Mouse (Mus musculus): ENCODE measurements at regions not wholly inside any gene's neighbourhood (a gene's known extent, or its start where the extent isn't known, plus 50 kb on each side); places are given as distances from the start of the nearest gene placed in this dataset.
"Not testable (repeated sequence)": the region's sequence is repeated elsewhere in the genome, so short reads cannot be mapped to it uniquely, and the experiment has no call there.

- DNase-seq: no peak
Observed at GRCm38 (mm10) chr1:181262496-181262895, 50.7 kb upstream of the Wdr26 start.

- no peak for DNase-seq
Observed at GRCm38 (mm10) chr1:181263216-181263615, 51.4 kb upstream of the Wdr26 start.

GRCm38 (mm10) chr1:181270469-181270868, 58.7 kb upstream of the Wdr26 start:
- not testable (repeated sequence) for DNase-seq

GRCm38 (mm10) chr1:181271164-181271563, 59.4 kb upstream of the Wdr26 start:
- DNase-seq: no peak

- no peak for DNase-seq
Observed at GRCm38 (mm10) chr1:181271821-181272220, 60.0 kb upstream of the Wdr26 start.

GRCm38 (mm10) chr1:181272622-181273296, 61.0 kb upstream of the Wdr26 start:
- DNase-seq: peak; percentile 75 to 77

- no peak for DNase-seq
Observed at GRCm38 (mm10) chr1:181273540-181274204, 61.9 kb upstream of the Wdr26 start.

- DNase-seq: no peak
Observed at GRCm38 (mm10) chr1:181280826-181281225, 69.0 kb upstream of the Wdr26 start.

- DNase-seq: not testable (repeated sequence)
Observed at GRCm38 (mm10) chr1:181282986-181283385, 69.4 kb upstream of the Cnih3 start.

- DNase-seq: not testable (repeated sequence)
Observed at GRCm38 (mm10) chr1:181283539-181283938, 68.9 kb upstream of the Cnih3 start.

GRCm38 (mm10) chr1:181284301-181285197, 67.9 kb upstream of the Cnih3 start:
- no peak for DNase-seq

GRCm38 (mm10) chr1:181285600-181285999, 66.8 kb upstream of the Cnih3 start:
- no peak for DNase-seq

GRCm38 (mm10) chr1:181286146-181286545, 66.3 kb upstream of the Cnih3 start:
- DNase-seq: no peak

GRCm38 (mm10) chr1:181287166-181287565, 65.3 kb upstream of the Cnih3 start:
- DNase-seq: no peak

GRCm38 (mm10) chr1:181289385-181290035, 62.9 kb upstream of the Cnih3 start:
- DNase-seq: no peak

- DNase-seq: no peak
Observed at GRCm38 (mm10) chr1:181291202-181291601, 61.2 kb upstream of the Cnih3 start.

GRCm38 (mm10) chr1:181291966-181292365, 60.5 kb upstream of the Cnih3 start:
- no peak for DNase-seq

- DNase-seq: no peak
Observed at GRCm38 (mm10) chr1:181293079-181293865, 59.2 kb upstream of the Cnih3 start.

- no peak for DNase-seq
Observed at GRCm38 (mm10) chr1:181295651-181296050, 56.8 kb upstream of the Cnih3 start.

- DNase-seq: no peak
Observed at GRCm38 (mm10) chr1:181298063-181298462, 54.4 kb upstream of the Cnih3 start.

- no peak for DNase-seq
Observed at GRCm38 (mm10) chr1:181299075-181299665, 53.3 kb upstream of the Cnih3 start.

GRCm38 (mm10) chr1:181299826-181300225, 52.6 kb upstream of the Cnih3 start:
- no peak for DNase-seq

Data from cerebellum, adult 18-20 months (tissue).